Mouse (Mus musculus): ENCODE measurements at regions not wholly inside any gene's neighbourhood (a gene's known extent, or its start where the extent isn't known, plus 50 kb on each side); places are given as distances from the start of the nearest gene placed in this dataset.
A peak's percentile ranks its signal among the peaks of the same experiment; 100 is the strongest.
"Not testable (repeated sequence)": the region's sequence is repeated elsewhere in the genome, so short reads cannot be mapped to it uniquely, and the experiment has no call there.

GRCm38 (mm10) chr12:23216521-23216920 is 563.5 kb downstream of the Gm10330 start:
- DNase-seq: not testable (repeated sequence)

- DNase-seq: peak; percentile 28
Measured at GRCm38 (mm10) chr12:23189546-23189945, 590.5 kb downstream of the Gm10330 start.

GRCm38 (mm10) chr12:23189110-23189509 is 591.0 kb downstream of the Gm10330 start:
- DNase-seq: peak; percentile 1
